Mouse (Mus musculus): ENCODE measurements at regions not wholly inside any gene's neighbourhood (a gene's known extent, or its start where the extent isn't known, plus 50 kb on each side); places are given as distances from the start of the nearest gene placed in this dataset.

- TF ChIP-seq CTCF (conservative IDR thresholded peaks at IDR 0.05; ENCODE audit: low read length) (no peak), POU5F1 (IDR thresholded peaks at IDR 0.05; ENCODE audit: borderline replicate concordance, low read length) (no peak), NANOG (IDR thresholded peaks at IDR 0.05; ENCODE audit: borderline replicate concordance, low read length) (no peak)
Measured at GRCm38 (mm10) chr1:83870853-83871567, 463.0 kb upstream of the Sphkap start.

Measured in E14TG2a.4 (cell line).